Mouse (Mus musculus): Measurements from ENCODE around the gene Parl.

GRCm38 (mm10) chr16:20248442-20249174 lies 53.6 kb downstream of the Parl start:
- TF ChIP-seq CTCF (IDR thresholded peaks at IDR 0.05; ENCODE audit: low read depth) (no peak), EP300 (IDR thresholded peaks at IDR 0.05; ENCODE audit: low read depth) (no peak)
